Mouse (Mus musculus) midbrain, postnatal 0 days (tissue): ENCODE results near the gene Polr3f. TPM values are rescaled to one million over a fixed set of nuclear protein-coding genes. Genes with fewer than 3 reads are reported as not detected.

Source experiments
- ATAC-seq: fragments of 200-750 bp; cut with Nextera tagmentation; 2 replicates; pipeline ENCODE4 v1.8.0; 2017; ENCODE audit warnings: moderate number of reproducible peaks, mild to moderate bottlenecking, moderate TSS enrichment, moderate library complexity; ENCODE audit not compliant: low FRiP score
- DNase-seq: peaks from one replicate; pipeline ENCODE4 v3.0.0-alpha.2; 2015; ENCODE audit warnings: low spot score
- H3K27ac ChIP-seq: fragments of 300-500 bp; sonication (generic); 2 replicates; pipeline ENCODE4 v1.5.1; 2014; ENCODE audit warnings: low read depth, mild to moderate bottlenecking, low read length, mixed read lengths
- H3K27me3 ChIP-seq: fragments of 300-500 bp; sonication (generic); 2 replicates; pipeline ENCODE4 v1.6.1; 2014; ENCODE audit warnings: low read length, control low read depth, mixed read lengths; ENCODE audit not compliant: insufficient read depth
- H3K36me3 ChIP-seq: fragments of 300-500 bp; sonication (generic); 2 replicates; pipeline ENCODE4 v1.6.1; 2014; ENCODE audit warnings: low read length, control low read depth, mixed read lengths; ENCODE audit not compliant: insufficient read depth
- H3K4me1 ChIP-seq: fragments of 300-500 bp; sonication (generic); 2 replicates; pipeline ENCODE4 v1.6.1; 2014; ENCODE audit warnings: mild to moderate bottlenecking, control low read depth, antibody characterized with exemption, low read length, mixed read lengths; ENCODE audit not compliant: insufficient read depth
- H3K4me2 ChIP-seq: fragments of 300-500 bp; sonication (generic); 2 replicates; pipeline ENCODE4 v1.6.1; 2014; ENCODE audit warnings: low read depth, mild to moderate bottlenecking, low read length, mixed read lengths; ENCODE audit not compliant: poor library complexity, severe bottlenecking
- H3K4me3 ChIP-seq: fragments of 300-500 bp; sonication (generic); 2 replicates; pipeline ENCODE4 v1.5.1; 2014; ENCODE audit warnings: low read depth, mild to moderate bottlenecking, low read length, moderate library complexity
- H3K9ac ChIP-seq: fragments of 300-500 bp; sonication (generic); replicated peaks from 2 replicates; pipeline ENCODE4 v1.6.1; 2014; ENCODE audit warnings: mild to moderate bottlenecking, low read length, moderate library complexity, mixed read lengths; ENCODE audit not compliant: poor library complexity, severe bottlenecking
- H3K9me3 ChIP-seq: fragments of 300-500 bp; sonication (generic); 2 replicates; pipeline ENCODE4 v1.6.1; 2016; ENCODE audit warnings: low read length, control low read depth
- CTCF ChIP-seq: IDR thresholded peaks from 2 replicates; pipeline ENCODE4 v1.5.1; 2016; ENCODE audit warnings: antibody characterized with exemption, mild to moderate bottlenecking
- WGBS: fragments of 180-500 bp; shearing (Covaris S2); extraction: QIAGEN DNeasy Blood & Tissue Kit; methylation state at CpG from one replicate; pipeline ENCODE4 v1.1.7; 2014; 5-methylcytosine and 5-hydroxymethylcytosine counted together
- polyA plus RNA-seq: library from polyadenylated mRNA; unstranded; fragments of >200 nt; fragmentation: Nextera tagmentation; extraction: Ambion mirVana; gene quantifications from 2 replicates; pipeline ENCODE4 v1.2.1, GENCODE M21; 2015
- total RNA-seq: library from RNA; depleted of rRNA; stranded (reverse); fragments of >200 nt; gene quantifications from 2 replicates; pipeline ENCODE4 v1.2.3, GENCODE M21; 2014; rRNA removed

Polr3f gene
- 24.3 and 34.6 TPM in 2 replicates for total RNA-seq
- polyA plus RNA-seq = 22.0 and 28.1 TPM in 2 replicates

DNA sequence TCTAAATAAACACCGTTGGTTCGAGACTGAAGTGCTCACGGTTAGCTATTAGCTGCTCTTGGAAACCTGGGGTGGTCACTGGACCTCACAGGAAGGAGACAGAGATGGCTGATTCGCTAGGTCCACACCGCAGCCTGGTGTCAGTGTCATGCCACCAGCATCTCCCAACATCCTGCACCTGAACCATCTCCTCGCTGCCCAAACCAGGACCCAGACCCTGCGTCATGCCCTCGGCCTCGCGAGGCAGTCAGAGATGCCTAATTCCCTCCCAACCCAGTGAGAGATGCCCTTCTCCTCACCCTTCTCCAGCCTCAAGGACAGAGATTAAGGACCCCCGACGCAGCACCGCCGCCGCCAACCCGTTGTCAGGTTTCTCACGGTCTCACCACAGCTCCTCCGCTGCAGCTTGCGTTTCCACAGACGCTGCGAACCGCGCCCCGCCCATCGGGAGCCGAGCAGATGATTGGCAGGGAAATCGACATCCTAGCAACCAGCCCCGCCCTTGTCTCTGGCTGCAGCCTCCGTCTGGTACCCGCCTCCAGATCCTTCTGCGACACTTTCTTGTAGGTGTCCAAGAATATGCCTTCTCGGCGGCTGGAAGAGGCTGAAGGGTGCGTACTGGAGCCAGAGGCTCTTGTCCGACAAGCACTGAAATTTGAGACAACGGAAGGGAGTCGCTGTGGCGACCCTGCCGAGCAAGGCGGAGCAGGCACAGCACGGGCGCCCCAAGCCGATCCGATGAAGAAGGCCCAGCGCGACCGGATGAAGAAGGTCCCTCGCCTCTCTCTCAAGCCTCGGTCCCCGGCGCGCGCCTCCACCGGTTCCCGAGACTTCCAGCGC is at the start of gene Polr3f, which contains the start of gene Dzank1:
Gene Polr3f, plus strand, starts transcription at position 738 of the 840 bp plus-strand sequence.
Gene Dzank1, minus strand, starts transcription at position 434 of the 840 bp plus-strand sequence.
- TF ChIP-seq CTCF = peak; percentile 30; the same call in 1 of the 2 replicates
- H3K27ac ChIP-seq = peak within 1 kb of the TSS; percentile 95
- peak within 1 kb of the TSS; percentile 82 for H3K4me2 ChIP-seq
- H3K27me3 ChIP-seq = no peaks in the 10 kb centered on the region
- peak; percentile 96 for ATAC-seq
- H3K4me1 ChIP-seq = peaks cover 10% of the 10 kb centered on the region
- peak; percentile 98 for DNase-seq
- peak within 1 kb of the TSS; percentile 90 for H3K9ac ChIP-seq
- peak within 1 kb of the TSS; percentile 98 for H3K4me3 ChIP-seq
- no peaks in the 10 kb centered on the region for H3K9me3 ChIP-seq
- WGBS = under 1% methylated on average over 56 of the region's 56 CpGs
- H3K36me3 ChIP-seq = peaks cover 5% of the 10 kb centered on the region; the same call in 1 of the 2 replicates

DNA sequence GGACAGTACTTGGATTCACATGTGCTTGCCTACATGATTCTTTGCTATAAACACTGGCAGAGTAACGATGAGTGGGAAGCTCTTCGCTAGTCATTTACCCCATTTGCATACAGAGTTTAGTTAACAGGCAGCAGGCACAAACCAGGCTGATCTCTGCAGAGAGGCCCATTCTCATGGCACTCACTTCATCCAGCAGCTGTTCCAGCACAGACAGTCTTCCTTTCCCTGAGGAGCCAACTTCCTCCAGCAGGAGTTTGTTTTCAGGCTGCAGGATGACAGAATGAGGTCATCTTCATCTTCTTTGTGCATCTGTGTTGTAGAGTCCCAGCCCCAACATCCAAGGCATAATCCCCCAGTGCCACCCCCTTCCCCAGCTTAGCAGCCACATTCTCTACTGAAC is 48.1 kb upstream of the Polr3f start:
- ATAC-seq (no peak), DNase-seq (no peak)
- H3K4me3 ChIP-seq = no peak overlapping the region
- H3K4me1 ChIP-seq = no peaks in the 10 kb centered on the region
- H3K4me2 ChIP-seq = no peak overlapping the region
- no peaks in the 10 kb centered on the region for H3K27me3 ChIP-seq
- peaks cover 34% of the 10 kb centered on the region for H3K36me3 ChIP-seq
- 61% methylated on average over 2 of the region's 2 CpGs for WGBS
- no peak overlapping the region for H3K9ac ChIP-seq
- H3K9me3 ChIP-seq = no peaks in the 10 kb centered on the region
- no peak overlapping the region for H3K27ac ChIP-seq
- TF ChIP-seq CTCF = no peak

DNA sequence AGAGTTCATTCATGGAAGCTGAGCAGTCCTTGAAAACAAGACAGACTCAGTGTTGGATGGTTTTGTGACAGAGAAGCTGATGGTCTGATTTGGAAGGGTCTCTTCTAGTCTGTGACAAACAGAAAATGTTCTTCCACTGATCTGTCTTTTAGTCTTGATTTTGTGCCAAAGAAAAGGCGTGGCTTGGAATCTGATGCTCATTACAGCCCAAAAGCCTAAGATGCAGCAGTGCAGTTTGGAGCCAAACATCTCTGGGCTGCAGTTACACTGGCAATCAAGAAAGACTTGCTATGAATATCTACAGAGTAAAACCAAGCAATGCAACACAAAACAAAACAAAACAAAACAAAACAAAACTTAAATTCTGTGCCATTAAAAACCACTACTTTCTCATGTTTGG is 43.4 kb upstream of the Polr3f start:
- DNase-seq (no peak), ATAC-seq (no peak)
- Histone ChIP-seq H3K9ac (no peak overlapping the region), H3K4me2 (no peak overlapping the region), H3K9me3 (no peaks in the 10 kb centered on the region), H3K4me1 (no peaks in the 10 kb centered on the region), H3K27me3 (no peaks in the 10 kb centered on the region), H3K36me3 (peaks cover 41% of the 10 kb centered on the region), H3K4me3 (no peak overlapping the region), H3K27ac (no peak overlapping the region)
- WGBS = 60% methylated on average over 1 of the region's 1 CpGs
- TF ChIP-seq CTCF = no peak

DNA sequence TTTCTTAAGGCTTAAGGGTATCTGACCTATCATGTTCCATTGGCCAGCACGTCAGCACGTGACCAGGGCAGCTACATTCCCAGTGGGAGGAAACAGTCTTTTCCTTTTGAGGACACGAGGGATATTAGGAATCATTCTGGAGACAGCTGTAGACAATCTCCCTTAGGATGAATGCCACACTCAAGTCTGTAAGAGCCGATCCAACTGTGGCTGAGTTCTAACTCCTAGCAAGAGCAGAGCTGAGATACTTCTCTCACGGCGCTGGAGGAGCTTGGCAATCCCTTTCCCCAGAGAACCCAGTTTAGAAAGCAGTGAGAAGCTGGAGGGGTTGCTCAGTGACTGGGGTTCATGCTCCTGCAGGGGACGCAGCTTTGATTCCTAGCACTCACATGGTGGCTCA is 42.1 kb upstream of the Polr3f start:
- DNase-seq (no peak), ATAC-seq (no peak)
- H3K27me3 ChIP-seq = no peaks in the 10 kb centered on the region
- whole genome bisulfite sequencing = 89% methylated on average over 7 of the region's 7 CpGs
- H3K4me2 ChIP-seq = no peak overlapping the region
- H3K9ac ChIP-seq = no peak overlapping the region
- no peaks in the 10 kb centered on the region for H3K9me3 ChIP-seq
- TF ChIP-seq CTCF = no peak
- no peak overlapping the region for H3K4me3 ChIP-seq
- H3K36me3 ChIP-seq = peaks cover 43% of the 10 kb centered on the region
- H3K27ac ChIP-seq = no peak overlapping the region
- H3K4me1 ChIP-seq = no peaks in the 10 kb centered on the region

DNA sequence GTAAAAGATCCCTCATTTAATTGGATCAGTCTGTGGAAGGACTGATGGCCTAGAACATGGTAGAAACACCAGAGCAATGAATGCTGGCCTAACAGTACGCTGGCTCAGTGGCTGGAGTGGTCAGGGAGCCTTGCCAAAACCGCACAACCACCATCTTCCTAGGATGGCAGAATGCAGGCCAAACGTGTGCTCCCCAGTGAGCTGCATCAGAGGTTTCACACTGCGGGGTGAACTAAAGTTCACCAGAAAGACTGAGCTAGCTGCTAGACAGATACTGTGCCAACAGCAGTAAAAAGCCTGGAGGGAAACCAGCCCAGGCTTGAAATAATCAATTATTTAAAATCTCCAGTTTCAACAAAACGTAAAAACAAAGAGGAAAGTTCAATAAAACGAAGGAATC is 40.0 kb upstream of the Polr3f start:
- WGBS = 81% methylated on average over 6 of the region's 6 CpGs
- no peak overlapping the region for H3K4me2 ChIP-seq
- H3K9ac ChIP-seq = no peak overlapping the region
- H3K36me3 ChIP-seq = peaks cover 44% of the 10 kb centered on the region
- ATAC-seq (no peak), DNase-seq (no peak)
- H3K4me1 ChIP-seq = no peaks in the 10 kb centered on the region
- no peak overlapping the region for H3K27ac ChIP-seq
- H3K27me3 ChIP-seq = no peaks in the 10 kb centered on the region
- TF ChIP-seq CTCF = no peak
- no peaks in the 10 kb centered on the region for H3K9me3 ChIP-seq
- no peak overlapping the region for H3K4me3 ChIP-seq

DNA sequence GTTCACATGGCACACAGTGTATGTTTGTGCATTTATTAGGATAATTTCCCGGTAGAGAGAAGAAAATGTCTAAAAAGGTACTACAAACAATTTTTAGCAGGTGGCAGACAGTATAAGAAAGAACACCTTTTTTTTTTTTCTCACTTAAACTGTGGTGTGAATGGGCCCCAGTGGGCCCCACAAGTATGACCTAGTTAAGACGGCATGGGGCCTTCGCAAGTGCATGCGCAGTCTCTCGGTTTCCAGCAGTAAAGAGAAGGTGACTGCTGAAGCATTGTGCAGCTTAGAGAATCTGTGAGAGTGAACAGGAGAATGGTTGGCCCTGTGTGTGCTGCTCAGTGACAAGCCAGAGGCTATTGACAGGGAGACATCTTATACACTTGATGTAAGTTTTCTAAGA is 38.2 kb upstream of the Polr3f start:
- WGBS = 91% methylated on average over 5 of the region's 5 CpGs
- Histone ChIP-seq H3K4me1 (no peaks in the 10 kb centered on the region), H3K4me3 (no peak overlapping the region), H3K9me3 (no peaks in the 10 kb centered on the region), H3K27ac (no peak overlapping the region), H3K9ac (no peak overlapping the region), H3K4me2 (no peak overlapping the region), H3K36me3 (peaks cover 47% of the 10 kb centered on the region), H3K27me3 (no peaks in the 10 kb centered on the region)
- ATAC-seq (no peak), DNase-seq (no peak)
- no peak for TF ChIP-seq CTCF
